ENCODE assay signal across 35 mouse cellular contexts in the genomic region with DNA sequence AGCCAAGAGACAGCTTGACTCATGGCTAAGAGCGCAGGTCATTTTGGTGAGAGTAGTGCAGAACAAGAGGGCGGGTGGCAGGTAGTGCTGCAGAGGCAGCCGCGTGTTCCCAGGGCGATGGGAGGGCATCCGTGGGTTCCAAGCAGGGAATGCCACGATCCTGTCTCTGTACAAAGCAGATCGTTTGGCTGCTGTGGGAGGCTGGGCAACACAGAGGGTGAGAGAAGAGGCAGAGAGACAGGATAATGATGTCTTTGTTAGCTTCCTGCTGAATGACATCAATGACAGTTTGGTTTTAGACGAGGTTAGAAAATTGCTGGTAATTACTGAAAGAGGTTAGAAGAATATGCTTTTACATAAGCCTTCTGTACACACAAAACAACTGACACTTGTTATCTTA. TPM values are rescaled to one million over a fixed set of nuclear protein-coding genes. Genes with fewer than 3 reads are reported as not detected.
A peak's percentile ranks its signal among the peaks of the same experiment; 100 is the strongest.
DNase-seq lines count a peak whose midpoint lies in the region; ATAC-seq and TF ChIP-seq lines count a peak whose summit lies in the region.
"Had no signal": no experiment of that assay in that cellular context is flagged by ENCODE, and none has a peak within 500 bp of the region (broad histone marks: within the 10 kb centered on the region; RNA-seq: fewer than 3 reads in every experiment).

No protein-coding gene starts in this region.

- TF ChIP-seq CTCF in layer of hippocampus, adult 2 months (conservative IDR thresholded peaks at IDR 0.05): no peak

- H3K27ac ChIP-seq in forebrain, embryonic 12.5 days: 0 out of 2 replicates have a peak overlapping the region, but pooled peaks have one; percentile 50
- no peak overlapping the region for H3K27ac ChIP-seq in forebrain, embryonic 10.5 days
- peak overlapping the region; percentile 55; the same call in 1 of the 2 replicates for H3K27ac ChIP-seq in layer of hippocampus, adult 2 months
- H3K27ac ChIP-seq in liver, embryonic 11.5 days (ENCODE audit: low read depth, low read length): no peak overlapping the region
- H3K27ac ChIP-seq: embryonic facial prominence, embryonic 15.5 days; heart, embryonic 10.5 days; heart, embryonic 15.5 days; hindbrain, embryonic 13.5 days; limb, embryonic 10.5 days; limb, embryonic 15.5 days; liver, embryonic 14.5 days; macrophage; neural tube, embryonic 12.5 days; stomach, embryonic 15.5 days had no signal

- H3K4me2 ChIP-seq in forebrain, embryonic 12.5 days: no peak overlapping the region
- H3K4me2 ChIP-seq in liver, embryonic 11.5 days: no peak overlapping the region
- H3K4me2 ChIP-seq: embryonic facial prominence, embryonic 15.5 days; heart, embryonic 15.5 days; hindbrain, embryonic 13.5 days; limb, embryonic 15.5 days; neural tube, embryonic 12.5 days; stomach, embryonic 15.5 days had no signal

- H3K27me3 ChIP-seq in forebrain, embryonic 12.5 days: no peaks in the 10 kb centered on the region
- H3K27me3 ChIP-seq in forebrain, embryonic 10.5 days (ENCODE audit: poor library complexity, severe bottlenecking): no peaks in the 10 kb centered on the region
- H3K27me3 ChIP-seq in liver, embryonic 11.5 days (replicated peaks; ENCODE audit: control insufficient read depth, insufficient read depth, low read length): no peaks in the 10 kb centered on the region
- H3K27me3 ChIP-seq: embryonic facial prominence, embryonic 15.5 days; heart, embryonic 15.5 days; hindbrain, embryonic 13.5 days; limb, embryonic 15.5 days; neural tube, embryonic 12.5 days; Patski; stomach, embryonic 15.5 days had no signal

- no peaks in the 10 kb centered on the region for H3K36me3 ChIP-seq in forebrain, embryonic 12.5 days (replicated peaks)
- H3K36me3 ChIP-seq in forebrain, embryonic 10.5 days (replicated peaks): no peaks in the 10 kb centered on the region
- H3K36me3 ChIP-seq in liver, embryonic 11.5 days (ENCODE audit: control insufficient read depth, insufficient read depth, low read length): no peaks in the 10 kb centered on the region
- H3K36me3 ChIP-seq: embryonic facial prominence, embryonic 15.5 days; G1E; heart, embryonic 10.5 days; heart, embryonic 15.5 days; hindbrain, embryonic 13.5 days; limb, embryonic 10.5 days; limb, embryonic 15.5 days; neural tube, embryonic 12.5 days; stomach, embryonic 15.5 days had no signal

- H3K9ac ChIP-seq in forebrain, embryonic 12.5 days: no peak overlapping the region
- no peak overlapping the region for H3K9ac ChIP-seq in liver, embryonic 11.5 days (ENCODE audit: low read depth, low read length)
- H3K9ac ChIP-seq: embryonic facial prominence, embryonic 15.5 days; heart, embryonic 15.5 days; hindbrain, embryonic 13.5 days; limb, embryonic 15.5 days; liver, embryonic 14.5 days; neural tube, embryonic 12.5 days; stomach, embryonic 15.5 days had no signal

- no peak for ATAC-seq in forebrain, embryonic 12.5 days (ENCODE audit: low FRiP score)
- no peak for ATAC-seq in liver, embryonic 11.5 days (replicated peaks; ENCODE audit: low FRiP score)
- ATAC-seq: inflammation-experienced regulatory T-cells, adult 6 months; Patski had no signal

- H3K9me3 ChIP-seq in forebrain, embryonic 12.5 days: no peaks in the 10 kb centered on the region
- H3K9me3 ChIP-seq in forebrain, embryonic 10.5 days: no peaks in the 10 kb centered on the region
- H3K9me3 ChIP-seq in liver, embryonic 11.5 days (ENCODE audit: control insufficient read depth, low read length): no peaks in the 10 kb centered on the region
- H3K9me3 ChIP-seq: embryonic facial prominence, embryonic 15.5 days; G1E; heart, embryonic 10.5 days; heart, embryonic 15.5 days; hindbrain, embryonic 13.5 days; limb, embryonic 10.5 days; limb, embryonic 15.5 days; neural tube, embryonic 12.5 days; stomach, embryonic 15.5 days had no signal

- H3K4me1 ChIP-seq in forebrain, embryonic 12.5 days: peaks cover 22% of the 10 kb centered on the region
- H3K4me1 ChIP-seq in forebrain, embryonic 10.5 days: peaks cover 36% of the 10 kb centered on the region
- no peaks in the 10 kb centered on the region for H3K4me1 ChIP-seq in liver, embryonic 11.5 days (replicated peaks; ENCODE audit: control insufficient read depth, insufficient read depth, low read length)
- H3K4me1 ChIP-seq: heart, embryonic 15.5 days; hindbrain, embryonic 13.5 days; limb, embryonic 15.5 days; stomach, embryonic 15.5 days had no signal

- H3K4me3 ChIP-seq in forebrain, embryonic 12.5 days (replicated peaks): no peak overlapping the region
- no peak overlapping the region for H3K4me3 ChIP-seq in forebrain, embryonic 10.5 days
- H3K4me3 ChIP-seq in layer of hippocampus, adult 2 months: no peak overlapping the region; the same call in 1 of the 2 replicates
- no peak overlapping the region for H3K4me3 ChIP-seq in liver, embryonic 11.5 days (ENCODE audit: low read depth, low read length)
- H3K4me3 ChIP-seq: embryonic facial prominence, embryonic 15.5 days; heart, embryonic 10.5 days; heart, embryonic 15.5 days; hindbrain, embryonic 13.5 days; limb, embryonic 10.5 days; limb, embryonic 15.5 days; myocyte; neural tube, embryonic 12.5 days; stomach, embryonic 15.5 days had no signal

- intact Hi-C loops in left cerebral cortex, postnatal 10 days (cut with DNase I): no loop called here

- 32% methylated on average over 9 of the region's 9 CpGs for WGBS in forebrain, embryonic 12.5 days
- WGBS in forebrain, embryonic 10.5 days: 45% methylated on average over 9 of the region's 9 CpGs
- WGBS in liver, embryonic 11.5 days: 71% methylated on average over 9 of the region's 9 CpGs

- no peak for DNase-seq in forebrain, embryonic 10.5 days (ENCODE audit: extremely low spot score, low spot score)
- no peak for DNase-seq in layer of hippocampus, adult 2 months (ENCODE audit: low spot score in 2 of 2)
- no peak for DNase-seq in layer of hippocampus, postnatal 36 days
- peak; percentile 48 for DNase-seq in right cerebral cortex, adult 18-20 months
- no peak for DNase-seq in right cerebral cortex, postnatal 10 days (ENCODE audit: low spot score in 2 of 2)
- DNase-seq in liver, embryonic 11.5 days (ENCODE audit: low spot score): no peak
- DNase-seq in left cerebral cortex, postnatal 10 days (ENCODE audit: extremely low spot score in 1 of 2, low spot score in 2 of 2): no peak
- DNase-seq: adrenal gland, postnatal 10 days; cerebellum, adult 11-12 months; cerebellum, postnatal 10 days; gastrocnemius, postnatal 10 days; kidney, adult 11 months; kidney, postnatal 14 days; lung, adult 2 months; lung, postnatal 10 days; right cerebral cortex, postnatal 25 days; thymus, postnatal 14 days had no signal

RNA-seq across cellular contexts. Expression of a gene that starts 23.0 kb away (rescaled TPM):
- 0.36 and 0.72 TPM in 2 replicates for polyA plus RNA-seq in forebrain, embryonic 12.5 days (2016; fragmentation: Nextera tagmentation; extraction: Ambion mirVana)
- not detected in 2 replicates for polyA plus RNA-seq in forebrain, embryonic 10.5 days (2016; fragmentation: Nextera tagmentation; extraction: Ambion mirVana)
- 10 to 100 TPM; 24.6 to 24.9 TPM for total RNA-seq in layer of hippocampus, adult 2 months (2021)
- 10 to 100 TPM; 22.7 to 25.0 TPM for total RNA-seq in layer of hippocampus, postnatal 36 days (2021)
- polyA plus RNA-seq in liver, embryonic 11.5 days (2014; fragmentation: Nextera tagmentation; extraction: Ambion mirVana): 0.12 and 0.29 TPM in 2 replicates
- total RNA-seq in left cerebral cortex, postnatal 10 days (2021): 10 to 100 TPM; 12.9 to 16.9 TPM
- total RNA-seq: common myeloid progenitor, adult 5-6 weeks; heart, postnatal 25 days; megakaryocyte-erythroid progenitor cell, adult 5-6 weeks had no signal
- polyA plus RNA-seq: G1E; inflammation-experienced regulatory T-cells, adult 6 months; macrophage had no signal

Comparison
In these comparisons a context has a peak if more than half of its experiments do, and no peak if none do; other contexts are left out.
1. H3K27ac ChIP-seq: peak in forebrain, embryonic 12.5 days (single experiment) and layer of hippocampus, adult 2 months (single experiment); none in forebrain, embryonic 10.5 days (single experiment) and liver, embryonic 11.5 days (single experiment).